Mouse (Mus musculus) testis, adult 2 months (tissue): ENCODE data around the gene Zbtb38. TPM values are rescaled to one million over a fixed set of nuclear protein-coding genes. Genes with fewer than 3 reads are reported as not detected.

ENCODE experiments used
- H3K27ac ChIP-seq: fragments of 200-500 bp; 2 replicates; pipeline ENCODE4 v1.5.1; 2012; ENCODE audit warnings: low read depth, low read length; ENCODE audit not compliant: control insufficient read depth, insufficient read depth
- H3K27me3 ChIP-seq: fragments of 200-500 bp; 2 replicates; pipeline ENCODE4 v1.6.1; 2012; ENCODE audit warnings: mild to moderate bottlenecking, low read length, moderate library complexity; ENCODE audit not compliant: control insufficient read depth, insufficient read depth
- H3K36me3 ChIP-seq: fragments of 200-500 bp; 2 replicates; pipeline ENCODE4 v1.6.1; 2012; ENCODE audit warnings: mild to moderate bottlenecking, low read length; ENCODE audit not compliant: control insufficient read depth, insufficient read depth
- H3K4me1 ChIP-seq: fragments of 200-500 bp; 2 replicates; pipeline ENCODE4 v1.6.1; 2012; ENCODE audit warnings: low read length; ENCODE audit not compliant: control insufficient read depth, insufficient read depth
- H3K4me3 ChIP-seq: fragments of 200-500 bp; 2 replicates; pipeline ENCODE4 v1.5.1; 2012; ENCODE audit warnings: low read depth, mild to moderate bottlenecking, low read length, moderate library complexity, mixed read lengths; ENCODE audit not compliant: control insufficient read depth
- CTCF ChIP-seq: fragments of 200-500 bp; IDR thresholded peaks from 2 replicates; pipeline ENCODE4 v1.5.1; 2012; ENCODE audit warnings: low read depth, mild to moderate bottlenecking, inconsistent platforms, low read length, moderate library complexity; ENCODE audit not compliant: control insufficient read depth, insufficient read depth, insufficient replicate concordance
- POLR2A ChIP-seq: fragments of 200-500 bp; IDR thresholded peaks from 2 replicates; pipeline ENCODE4 v1.6.1; 2012; ENCODE audit warnings: low read depth, mild to moderate bottlenecking, inconsistent platforms, low read length, moderate library complexity; ENCODE audit not compliant: control insufficient read depth
- polyA plus RNA-seq: library from polyadenylated mRNA; depleted of rRNA; stranded (reverse); fragments of >200 nt; gene quantifications from 2 replicates; pipeline ENCODE4 v1.2.3, GENCODE M21; 2012

The Zbtb38 gene
- polyA plus RNA-seq, 1 experiment: 2.4 TPM

DNA sequence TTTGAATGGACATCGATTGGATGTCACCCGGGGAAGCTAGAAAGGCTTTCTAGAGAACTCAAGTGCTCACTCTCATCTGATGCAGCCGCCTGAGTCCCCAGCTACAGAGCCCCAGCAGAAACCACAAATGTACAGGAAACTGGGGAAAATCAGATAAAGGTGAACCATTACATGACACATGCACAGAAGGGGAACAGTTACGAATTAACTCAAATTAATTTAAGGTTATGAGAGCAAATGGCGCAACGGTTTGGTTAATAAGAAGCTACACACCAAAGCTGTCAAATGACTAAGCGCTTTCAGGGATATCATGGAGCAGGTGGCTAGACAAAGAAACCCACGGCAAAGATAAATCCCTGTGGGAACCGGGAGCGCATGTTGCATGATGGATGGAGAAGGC lies 35.2 kb upstream of the Zbtb38 start:
- Histone ChIP-seq H3K27ac (no peak overlapping the region), H3K4me3 (no peak overlapping the region), H3K27me3 (no peaks in the 10 kb centered on the region), H3K36me3 (no peaks in the 10 kb centered on the region), H3K4me1 (no peaks in the 10 kb centered on the region)
- TF ChIP-seq POLR2A (no peak), CTCF (no peak)

GRCm38 (mm10) chr9:96785871-96786342 lies 33.3 kb upstream of the Zbtb38 start:
- H3K4me1 ChIP-seq: no peaks in the 10 kb centered on the region
- H3K36me3 ChIP-seq: no peaks in the 10 kb centered on the region
- H3K27ac ChIP-seq: no peak overlapping the region
- H3K27me3 ChIP-seq: no peaks in the 10 kb centered on the region
- TF ChIP-seq POLR2A (no peak), CTCF (no peak)
- H3K4me3 ChIP-seq: no peak overlapping the region

GRCm38 (mm10) chr9:96785187-96785586 lies 32.6 kb upstream of the Zbtb38 start:
- Histone ChIP-seq H3K4me3 (no peak overlapping the region), H3K4me1 (no peaks in the 10 kb centered on the region), H3K27me3 (no peaks in the 10 kb centered on the region), H3K27ac (no peak overlapping the region), H3K36me3 (no peaks in the 10 kb centered on the region)
- TF ChIP-seq CTCF (no peak), POLR2A (no peak)

DNA sequence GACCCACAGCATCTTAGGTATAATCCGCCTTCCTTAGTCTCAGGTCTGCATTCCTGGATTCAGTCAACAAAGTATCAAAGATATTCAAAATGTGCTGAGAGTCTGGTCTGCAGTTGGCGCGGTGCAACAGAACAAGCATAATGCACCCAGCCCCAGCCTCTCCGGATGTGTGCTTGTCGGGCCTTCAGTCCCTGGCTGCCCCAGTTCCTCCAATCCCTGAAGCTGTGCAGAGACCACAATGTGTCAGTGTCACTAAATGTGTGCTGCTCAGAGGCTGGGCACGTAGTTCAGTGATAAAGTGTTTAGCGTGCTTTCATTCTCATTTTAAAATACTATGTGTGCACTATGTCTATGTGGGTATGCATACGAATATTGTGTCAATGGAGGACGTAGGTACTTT lies 31.0 kb upstream of the Zbtb38 start:
- H3K27ac ChIP-seq: no peak overlapping the region
- H3K27me3 ChIP-seq: no peaks in the 10 kb centered on the region
- no peaks in the 10 kb centered on the region for H3K4me1 ChIP-seq
- H3K36me3 ChIP-seq: no peaks in the 10 kb centered on the region
- no peak overlapping the region for H3K4me3 ChIP-seq
- TF ChIP-seq CTCF (no peak), POLR2A (no peak)

DNA sequence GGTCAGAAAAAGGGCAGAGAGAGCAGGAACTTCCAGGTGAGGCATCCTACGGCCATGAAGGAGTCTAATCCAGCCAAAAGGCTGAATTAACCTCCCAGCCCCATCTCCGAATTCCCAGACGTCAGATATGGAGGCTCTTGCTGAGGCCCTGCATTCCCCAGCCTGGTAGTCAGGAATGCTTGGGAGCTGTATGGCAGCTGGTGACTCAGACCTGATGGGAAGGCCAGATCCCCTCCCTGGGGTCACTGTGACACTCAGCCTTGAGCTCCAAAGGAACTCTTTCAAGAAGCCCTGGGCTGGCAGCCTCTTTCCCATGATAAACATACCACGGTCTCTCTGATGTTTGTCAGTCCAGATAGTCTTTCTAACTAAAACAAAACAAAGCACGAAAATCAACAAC lies 30.6 kb upstream of the Zbtb38 start:
- Histone ChIP-seq H3K27me3 (no peaks in the 10 kb centered on the region), H3K27ac (no peak overlapping the region), H3K4me3 (no peak overlapping the region), H3K4me1 (no peaks in the 10 kb centered on the region), H3K36me3 (no peaks in the 10 kb centered on the region)
- TF ChIP-seq POLR2A (no peak), CTCF (no peak)

GRCm38 (mm10) chr9:96782062-96782461 lies 29.4 kb upstream of the Zbtb38 start:
- Histone ChIP-seq H3K4me3 (no peak overlapping the region), H3K27ac (no peak overlapping the region), H3K27me3 (no peaks in the 10 kb centered on the region), H3K36me3 (no peaks in the 10 kb centered on the region), H3K4me1 (no peaks in the 10 kb centered on the region)
- TF ChIP-seq CTCF: no peak
- no peak for TF ChIP-seq POLR2A

GRCm38 (mm10) chr9:96773146-96773545 lies 20.5 kb upstream of the Zbtb38 start:
- H3K4me1 ChIP-seq: peaks cover 2% of the 10 kb centered on the region
- no peak overlapping the region for H3K27ac ChIP-seq
- no peak overlapping the region for H3K4me3 ChIP-seq
- no peak for TF ChIP-seq CTCF
- TF ChIP-seq POLR2A: no peak
- H3K36me3 ChIP-seq: no peaks in the 10 kb centered on the region
- no peaks in the 10 kb centered on the region for H3K27me3 ChIP-seq

- TF ChIP-seq CTCF (no peak), POLR2A (no peak)
- Histone ChIP-seq H3K4me1 (peaks cover 2% of the 10 kb centered on the region), H3K27me3 (no peaks in the 10 kb centered on the region), H3K36me3 (no peaks in the 10 kb centered on the region), H3K27ac (no peak overlapping the region), H3K4me3 (no peak overlapping the region)
Observed at GRCm38 (mm10) chr9:96770443-96770842, 17.8 kb upstream of the Zbtb38 start.
